Mouse (Mus musculus) olfactory bulb, adult 2 months (tissue): Measurements from ENCODE around the gene Izumo4.

Experiments used
- CTCF ChIP-seq: fragments of 200-500 bp; IDR thresholded peaks from 2 replicates; pipeline ENCODE4 v1.5.1; 2012; ENCODE audit warnings: low read depth, mild to moderate bottlenecking, low read length, moderate library complexity; ENCODE audit not compliant: insufficient read depth
- POLR2A ChIP-seq: fragments of 200-500 bp; IDR thresholded peaks from 2 replicates; pipeline ENCODE4 v1.6.1; 2012; ENCODE audit warnings: mild to moderate bottlenecking, low read depth, low read length, moderate library complexity; ENCODE audit not compliant: insufficient read depth

DNA sequence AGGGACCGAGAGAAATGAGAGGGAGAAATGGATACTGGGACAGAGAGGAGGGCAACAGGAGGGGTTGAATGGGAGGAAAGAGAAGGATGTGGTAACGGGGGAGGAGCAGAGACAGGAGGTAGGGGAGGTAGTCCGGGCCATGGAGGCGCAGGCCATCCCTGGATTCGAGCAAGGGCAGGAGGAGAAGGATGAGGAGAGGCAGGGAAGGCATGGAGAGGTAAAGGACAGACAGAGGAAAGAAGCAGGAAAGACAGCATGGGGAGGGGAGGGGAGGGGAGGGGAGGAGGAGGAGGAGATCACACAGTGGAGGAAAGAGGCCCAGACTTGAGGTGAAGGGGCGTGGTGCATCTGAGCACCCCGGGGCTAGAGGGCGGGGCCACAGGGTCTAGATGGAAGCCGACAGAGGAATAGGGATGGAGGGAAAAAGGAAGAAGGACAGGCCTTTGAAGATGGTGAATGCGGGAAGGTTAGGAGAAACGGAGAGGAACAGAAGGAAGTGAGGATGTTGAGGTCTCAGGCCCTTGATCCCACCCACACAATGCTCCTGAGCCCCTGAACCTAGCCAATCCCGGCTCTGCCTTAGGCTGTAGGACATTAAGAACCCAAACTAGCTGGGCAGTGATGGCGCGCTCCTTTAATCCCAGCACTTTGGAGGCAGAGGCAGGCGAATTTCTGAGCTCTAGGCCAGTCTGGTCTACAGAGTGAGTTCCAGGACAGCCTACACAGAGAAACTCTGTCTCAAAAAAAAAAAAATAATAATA, 44.9 kb upstream of the Izumo4 start, which contains the start of gene Btbd2:
- no peak for TF ChIP-seq CTCF
- 0 out of 2 replicates have a peak, but pooled peaks have one; percentile 5 for TF ChIP-seq POLR2A
